Mouse (Mus musculus) kidney, adult 11 months (tissue): ENCODE data around the gene Lhx5.

Experiments used
- DNase-seq: peaks from one replicate; pipeline ENCODE4 v3.0.0; 2022

Lhx5 gene

DNA sequence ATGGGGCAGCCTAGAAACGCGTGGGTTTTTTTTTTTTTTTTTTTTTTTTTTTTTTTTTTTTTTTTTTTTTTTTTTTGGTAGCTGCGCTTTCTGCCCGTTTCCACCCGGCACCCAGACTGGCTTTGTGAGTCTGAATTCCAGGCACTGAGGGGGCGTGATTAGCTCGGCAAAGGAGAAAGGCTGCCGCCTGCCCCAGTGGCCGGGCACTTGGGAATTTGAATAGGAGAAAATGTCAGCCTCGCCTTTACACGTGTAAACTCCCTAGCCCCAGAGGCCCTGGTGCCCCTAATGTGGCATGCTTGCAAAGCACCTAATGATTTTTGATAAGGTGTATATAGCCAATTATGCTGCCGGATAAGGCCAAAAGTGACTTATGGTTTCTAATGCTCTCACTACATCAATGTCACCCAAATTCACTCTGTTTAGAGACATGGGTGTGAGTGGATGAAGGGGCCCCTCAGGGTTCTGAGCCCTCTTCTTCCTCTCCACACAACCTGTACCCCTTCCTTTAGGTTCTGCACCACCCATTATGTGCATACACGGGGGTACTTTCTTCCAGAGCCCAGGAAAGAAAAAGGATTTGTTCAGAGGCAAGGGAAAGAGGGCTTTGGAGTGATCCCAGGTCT lies 1.7 kb downstream of the Lhx5 start:
- no peak for DNase-seq

GRCm38 (mm10) chr5:120434231-120434735 lies 2.8 kb downstream of the Lhx5 start:
- DNase-seq = no peak

GRCm38 (mm10) chr5:120435006-120435681 lies 3.6 kb downstream of the Lhx5 start:
- DNase-seq = no peak

- DNase-seq = peak; percentile 22
Measured at GRCm38 (mm10) chr5:120435731-120436501, 4.4 kb downstream of the Lhx5 start.

DNA sequence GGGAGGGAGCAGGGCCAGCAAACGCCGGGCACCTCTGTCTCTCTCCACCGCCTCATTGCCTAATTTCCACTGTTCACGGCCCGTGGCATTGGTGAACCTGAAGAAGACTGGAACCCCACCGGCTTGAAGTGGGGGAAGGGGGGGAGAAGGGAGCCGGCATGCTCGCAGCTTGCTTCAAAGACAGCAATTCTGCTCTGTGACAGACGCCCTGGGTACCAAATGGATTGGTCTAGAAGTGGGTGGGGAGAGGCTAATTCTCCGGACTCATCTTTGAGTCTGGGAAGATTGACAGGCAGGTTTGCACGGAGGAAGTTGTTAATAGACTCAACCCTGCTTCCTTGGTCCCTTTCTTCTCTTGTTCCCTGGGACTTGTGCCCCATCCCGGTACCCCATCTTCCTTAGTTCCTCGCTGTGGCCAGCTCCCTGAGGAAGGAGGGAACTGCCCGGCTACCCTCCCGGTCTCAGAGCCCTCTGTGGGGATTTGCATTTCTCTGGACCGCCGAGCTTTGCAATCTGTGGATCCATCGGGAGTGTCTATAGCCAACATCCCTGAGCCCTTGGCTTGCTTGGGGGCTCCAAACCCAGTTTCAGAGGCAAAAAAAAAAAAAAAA lies 5.5 kb downstream of the Lhx5 start:
- no peak for DNase-seq

DNA sequence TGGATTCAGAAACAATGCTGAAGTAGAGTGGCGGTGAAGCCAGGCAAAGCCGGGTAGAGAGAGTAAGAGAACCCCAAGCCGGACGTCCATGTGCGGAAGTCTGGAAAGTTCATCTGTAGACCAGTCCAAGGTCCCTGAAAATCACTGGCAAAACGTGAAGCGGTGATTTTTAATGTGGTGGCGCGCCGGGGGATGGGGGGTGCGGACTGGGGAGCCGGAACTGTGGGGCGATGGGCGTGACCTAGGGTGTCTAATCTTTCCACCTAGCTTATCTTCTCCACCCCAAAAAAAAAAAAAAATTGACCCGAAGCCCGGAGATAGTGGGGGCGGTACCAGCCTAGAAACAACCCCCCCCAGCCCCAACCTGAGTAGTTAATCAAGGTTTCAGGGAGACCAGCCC lies 6.0 kb downstream of the Lhx5 start:
- DNase-seq = no peak

DNA sequence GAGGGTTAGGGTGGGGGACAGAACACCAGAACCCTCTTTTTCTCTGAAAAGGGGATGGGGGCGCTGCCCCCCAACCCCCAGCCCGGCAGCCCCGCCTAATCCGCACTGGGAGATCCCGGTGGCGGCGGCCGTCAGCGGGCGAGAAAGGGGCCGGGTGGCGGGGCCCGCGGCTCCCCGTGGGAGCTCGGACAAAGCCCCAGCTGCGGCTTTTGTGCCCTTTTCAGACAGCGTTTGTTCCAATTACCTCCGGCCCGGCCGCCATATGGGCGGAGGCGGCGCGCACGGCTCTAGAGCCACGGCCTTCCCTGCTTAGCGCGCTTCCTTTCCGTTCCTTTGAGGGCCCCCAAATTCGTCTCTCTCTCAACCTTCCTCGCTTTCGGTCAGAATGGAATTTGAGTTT lies 6.5 kb downstream of the Lhx5 start:
- no peak for DNase-seq

- no peak for DNase-seq
Measured at GRCm38 (mm10) chr5:120438469-120438868, 7.0 kb downstream of the Lhx5 start.

DNA sequence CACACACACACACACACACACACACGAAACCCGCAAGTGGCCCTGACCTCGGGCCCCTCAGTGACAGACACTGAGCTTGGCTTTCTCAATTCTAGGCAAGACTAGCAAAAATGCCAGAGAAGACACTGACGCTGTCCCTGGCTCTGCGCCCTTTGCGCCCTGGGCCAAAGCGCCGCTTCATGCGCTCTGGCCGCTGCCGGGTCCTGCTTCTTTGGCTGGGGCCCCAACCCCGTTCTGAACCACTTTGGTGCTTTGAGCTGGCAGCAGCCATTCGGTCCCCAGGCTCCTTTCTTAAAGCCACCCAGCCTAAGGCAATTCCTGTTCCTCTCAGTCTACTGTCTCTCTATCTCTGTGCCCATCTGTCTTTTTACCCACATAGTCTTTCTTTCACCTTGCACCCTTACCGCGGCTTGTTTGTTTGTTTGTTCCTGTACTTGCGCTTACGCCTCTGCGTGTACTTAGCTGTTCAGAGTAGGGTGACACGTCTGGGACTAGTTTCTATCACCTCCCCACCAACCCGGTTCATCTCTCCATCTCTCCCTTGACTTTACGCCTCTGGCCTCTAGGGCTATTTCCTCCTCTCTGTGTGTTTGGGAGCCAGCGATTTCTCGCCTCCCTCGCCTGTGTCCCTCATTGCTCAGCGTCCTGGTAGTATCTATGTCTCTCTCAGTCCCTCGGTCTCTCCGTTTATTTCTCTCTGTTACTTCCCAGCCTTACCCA lies 7.7 kb downstream of the Lhx5 start:
- no peak for DNase-seq

GRCm38 (mm10) chr5:120439887-120440670 lies 8.6 kb downstream of the Lhx5 start:
- DNase-seq = no peak

DNA sequence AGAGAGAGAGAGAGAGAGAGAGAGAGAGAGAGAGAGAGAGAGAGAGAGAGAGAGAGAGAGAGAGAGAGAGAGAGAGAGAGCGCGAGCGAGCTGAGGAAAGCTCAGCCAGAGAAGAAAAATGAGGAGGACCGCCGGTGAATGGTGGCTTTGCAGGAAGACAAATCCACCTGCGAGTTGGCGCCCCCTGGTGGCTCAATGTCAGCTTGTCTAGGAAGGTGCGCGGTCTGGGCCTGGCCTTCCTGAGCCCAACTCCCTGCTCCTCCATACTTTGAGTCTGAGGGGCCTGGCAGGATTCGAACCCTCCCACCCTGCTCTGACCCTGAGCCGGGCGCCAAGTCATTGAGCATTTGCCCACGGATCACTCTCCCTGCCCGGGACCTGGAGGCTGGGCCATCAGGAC lies 9.2 kb downstream of the Lhx5 start:
- DNase-seq = peak; percentile 70

DNA sequence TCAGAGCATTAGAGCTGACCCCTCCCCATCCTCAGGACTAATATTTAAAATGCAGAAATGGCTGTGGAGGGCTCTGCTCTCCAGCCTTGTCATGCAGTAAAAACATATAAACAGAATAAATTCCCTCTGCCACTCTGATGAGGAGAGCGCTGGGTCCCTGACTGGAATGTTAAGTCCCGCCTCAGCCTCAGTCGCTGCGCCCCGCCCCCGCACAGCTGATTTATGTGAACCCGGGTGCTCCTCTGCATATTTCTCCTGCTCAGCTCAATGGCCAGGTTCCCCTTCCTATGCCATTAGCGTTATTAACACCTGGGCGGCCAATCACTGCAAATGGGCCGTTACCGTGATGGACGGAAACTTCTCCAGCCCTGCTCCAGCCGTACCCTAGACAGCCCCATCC lies 15.8 kb downstream of the Lhx5 start:
- DNase-seq = peak; percentile 51

- no peak for DNase-seq
Measured at GRCm38 (mm10) chr5:120454756-120455337, 23.3 kb downstream of the Lhx5 start.

- no peak for DNase-seq
Measured at GRCm38 (mm10) chr5:120456253-120456652, 24.8 kb downstream of the Lhx5 start.

DNA sequence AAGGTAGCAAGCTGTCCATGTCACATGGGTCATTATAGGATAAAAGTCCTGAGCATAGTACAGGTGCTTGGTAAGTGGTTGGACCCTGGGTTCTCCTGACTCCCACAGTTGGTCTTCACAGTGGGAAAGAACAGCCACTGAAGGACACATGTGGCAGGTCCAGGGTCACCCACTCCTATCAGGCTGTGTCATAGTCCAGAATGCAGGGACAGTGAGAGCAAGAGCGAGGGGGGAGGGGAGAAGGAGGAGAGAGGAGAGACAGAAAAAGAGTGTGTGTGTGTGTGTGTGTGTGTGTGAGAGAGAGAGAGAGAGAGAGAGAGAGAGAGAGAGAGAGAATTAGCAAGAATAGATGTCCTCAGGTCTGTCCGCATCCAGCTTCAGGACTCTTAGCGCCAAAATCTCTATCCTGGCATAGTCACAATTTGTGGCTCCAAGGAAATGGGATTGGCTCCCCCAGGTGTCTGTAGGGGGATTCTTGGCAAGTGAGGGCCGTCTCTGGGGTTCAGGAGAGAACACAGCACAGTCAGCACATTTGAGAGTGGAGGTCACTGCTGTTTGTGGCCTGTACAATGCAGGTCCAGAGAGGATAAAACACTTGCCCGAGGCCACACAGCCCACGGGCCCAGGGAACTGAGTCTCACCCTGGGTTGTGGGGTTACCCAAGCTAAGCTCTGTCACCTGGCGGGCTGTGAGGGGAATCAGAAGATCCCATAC lies 25.5 kb downstream of the Lhx5 start:
- no peak for DNase-seq

GRCm38 (mm10) chr5:120457628-120458027 lies 26.1 kb downstream of the Lhx5 start:
- peak; percentile 49 for DNase-seq

GRCm38 (mm10) chr5:120459133-120459532 lies 27.6 kb downstream of the Lhx5 start:
- DNase-seq = no peak

DNA sequence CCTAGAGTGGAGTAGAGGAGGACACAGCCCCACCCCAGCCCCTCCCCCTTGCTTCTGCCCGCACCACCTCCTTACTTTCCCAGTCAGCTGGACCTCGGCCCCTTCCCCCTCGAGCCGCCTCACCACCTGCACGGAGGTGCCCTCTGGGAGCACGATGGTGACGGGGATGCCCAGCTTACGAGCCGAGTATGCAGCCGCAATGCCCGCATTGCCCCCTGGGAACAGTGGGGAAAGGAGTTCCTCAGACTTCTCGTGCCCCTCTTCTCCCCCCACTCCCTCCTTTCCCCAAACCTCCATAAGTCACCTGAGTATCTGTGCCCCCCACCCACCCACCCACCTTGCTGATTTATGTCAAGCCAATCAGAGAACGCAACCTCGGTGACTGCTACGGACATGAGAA lies 30.4 kb downstream of the Lhx5 start:
- DNase-seq = no peak

- DNase-seq = no peak
Measured at GRCm38 (mm10) chr5:120464321-120464720, 32.8 kb downstream of the Lhx5 start.

GRCm38 (mm10) chr5:120465062-120465461 lies 33.6 kb downstream of the Lhx5 start:
- DNase-seq = no peak

GRCm38 (mm10) chr5:120465860-120466259 lies 34.4 kb downstream of the Lhx5 start:
- no peak for DNase-seq
